Mouse (Mus musculus) embryonic facial prominence, embryonic 13.5 days (tissue): ENCODE data around the gene Lrig2. TPM values are rescaled to one million over a fixed set of nuclear protein-coding genes. Genes with fewer than 3 reads are reported as not detected.

ENCODE experiments used
- ATAC-seq: fragments of 200-750 bp; cut with Nextera tagmentation; 2 replicates; pipeline ENCODE4 v1.8.0; 2017; ENCODE audit warnings: low read depth; ENCODE audit not compliant: insufficient number of reproducible peaks, insufficient read depth, low FRiP score, low TSS enrichment
- H3K27ac ChIP-seq: fragments of 300-500 bp; sonication (generic); 2 replicates; pipeline ENCODE4 v1.5.1; 2015; ENCODE audit warnings: moderate library complexity, mild to moderate bottlenecking, inconsistent platforms
- H3K27me3 ChIP-seq: fragments of 300-500 bp; sonication (generic); 2 replicates; pipeline ENCODE4 v1.6.1; 2015; ENCODE audit warnings: mild to moderate bottlenecking, inconsistent platforms
- H3K36me3 ChIP-seq: fragments of 300-500 bp; sonication (generic); 2 replicates; pipeline ENCODE4 v1.6.1; 2015; ENCODE audit warnings: mild to moderate bottlenecking, inconsistent platforms
- H3K4me1 ChIP-seq: fragments of 300-500 bp; sonication (generic); 2 replicates; pipeline ENCODE4 v1.6.1; 2015; ENCODE audit warnings: inconsistent platforms
- H3K4me2 ChIP-seq: fragments of 300-500 bp; sonication (generic); 2 replicates; pipeline ENCODE4 v1.6.1; 2015; ENCODE audit warnings: moderate library complexity, mild to moderate bottlenecking, inconsistent platforms
- H3K4me3 ChIP-seq: fragments of 300-500 bp; sonication (generic); 2 replicates; pipeline ENCODE4 v1.5.1; 2015; ENCODE audit warnings: mild to moderate bottlenecking, inconsistent platforms
- H3K9ac ChIP-seq: fragments of 300-500 bp; sonication (generic); 2 replicates; pipeline ENCODE4 v1.6.1; 2015; ENCODE audit warnings: mild to moderate bottlenecking, inconsistent platforms
- H3K9me3 ChIP-seq: fragments of 300-500 bp; sonication (generic); 2 replicates; pipeline ENCODE4 v1.6.1; 2016; ENCODE audit warnings: inconsistent platforms
- WGBS: fragments of 180-500 bp; shearing (Covaris S2); methylation state at CpG from one replicate; pipeline ENCODE4 v1.1.7; 2015; ENCODE audit warnings: mixed read lengths; 5-methylcytosine and 5-hydroxymethylcytosine counted together
- polyA plus RNA-seq: library from polyadenylated mRNA; unstranded; fragments of >200 nt; fragmentation: Nextera tagmentation; extraction: Ambion mirVana; gene quantifications from 2 replicates; pipeline ENCODE4 v1.2.1, GENCODE M21; 2015

Gene Lrig2
- polyA plus RNA-seq, 1 experiment from 2014 or later = 21.1 TPM

GRCm38 (mm10) chr3:104500881-104501280 is 10.8 kb downstream of the Lrig2 start:
- 84% methylated on average over 2 of the region's 2 CpGs for WGBS
- H3K27ac ChIP-seq = no peak overlapping the region
- no peaks in the 10 kb centered on the region for H3K27me3 ChIP-seq
- no peaks in the 10 kb centered on the region for H3K9me3 ChIP-seq
- no peak for ATAC-seq
- no peak overlapping the region for H3K4me3 ChIP-seq
- no peak overlapping the region for H3K9ac ChIP-seq
- H3K4me2 ChIP-seq = no peak overlapping the region
- peaks cover 11% of the 10 kb centered on the region for H3K36me3 ChIP-seq
- no peaks in the 10 kb centered on the region for H3K4me1 ChIP-seq

GRCm38 (mm10) chr3:104496176-104496575 is 15.5 kb downstream of the Lrig2 start:
- Histone ChIP-seq H3K4me2 (no peak overlapping the region), H3K9ac (no peak overlapping the region), H3K9me3 (no peaks in the 10 kb centered on the region), H3K27ac (no peak overlapping the region), H3K36me3 (peaks cover 51% of the 10 kb centered on the region), H3K27me3 (no peaks in the 10 kb centered on the region), H3K4me1 (no peaks in the 10 kb centered on the region), H3K4me3 (no peak overlapping the region)
- ATAC-seq = no peak
- 88% methylated on average over 4 of the region's 4 CpGs for WGBS

- Histone ChIP-seq H3K4me3 (no peak overlapping the region), H3K9ac (no peak overlapping the region), H3K9me3 (no peaks in the 10 kb centered on the region), H3K27me3 (no peaks in the 10 kb centered on the region), H3K36me3 (peaks cover 46% of the 10 kb centered on the region), H3K4me2 (no peak overlapping the region), H3K27ac (no peak overlapping the region), H3K4me1 (no peaks in the 10 kb centered on the region)
- WGBS = 74% methylated on average over 1 of the region's 1 CpGs
- ATAC-seq = no peak
Observed at GRCm38 (mm10) chr3:104480946-104481719, 30.6 kb downstream of the Lrig2 start.

GRCm38 (mm10) chr3:104478056-104478455 is 33.7 kb downstream of the Lrig2 start:
- 95% methylated on average over 1 of the region's 1 CpGs for WGBS
- no peaks in the 10 kb centered on the region for H3K27me3 ChIP-seq
- no peak overlapping the region for H3K27ac ChIP-seq
- H3K36me3 ChIP-seq = peaks cover 46% of the 10 kb centered on the region
- no peak overlapping the region for H3K4me3 ChIP-seq
- H3K9me3 ChIP-seq = no peaks in the 10 kb centered on the region
- H3K4me1 ChIP-seq = no peaks in the 10 kb centered on the region
- no peak for ATAC-seq
- no peak overlapping the region for H3K9ac ChIP-seq
- H3K4me2 ChIP-seq = no peak overlapping the region

- Histone ChIP-seq H3K4me3 (no peak overlapping the region), H3K36me3 (peaks cover 38% of the 10 kb centered on the region), H3K9ac (no peak overlapping the region), H3K4me2 (no peak overlapping the region), H3K9me3 (no peaks in the 10 kb centered on the region), H3K4me1 (no peaks in the 10 kb centered on the region), H3K27ac (no peak overlapping the region), H3K27me3 (no peaks in the 10 kb centered on the region)
- ATAC-seq = no peak
- 72% methylated on average over 3 of the region's 3 CpGs for WGBS
Observed at GRCm38 (mm10) chr3:104469421-104469820, 42.3 kb downstream of the Lrig2 start.

- ATAC-seq = no peak
- H3K9ac ChIP-seq = no peak overlapping the region
- WGBS = 73% methylated on average over 2 of the region's 2 CpGs
- H3K9me3 ChIP-seq = no peaks in the 10 kb centered on the region
- H3K4me1 ChIP-seq = no peaks in the 10 kb centered on the region
- no peak overlapping the region for H3K4me2 ChIP-seq
- H3K36me3 ChIP-seq = peaks cover 89% of the 10 kb centered on the region
- no peaks in the 10 kb centered on the region for H3K27me3 ChIP-seq
- no peak overlapping the region for H3K4me3 ChIP-seq
- H3K27ac ChIP-seq = no peak overlapping the region
Observed at GRCm38 (mm10) chr3:104461226-104461625, 50.5 kb downstream of the Lrig2 start.

GRCm38 (mm10) chr3:104458588-104458987 is 53.1 kb downstream of the Lrig2 start:
- H3K36me3 ChIP-seq = peaks cover 85% of the 10 kb centered on the region
- no peaks in the 10 kb centered on the region for H3K4me1 ChIP-seq
- H3K4me2 ChIP-seq = no peak overlapping the region
- H3K9ac ChIP-seq = no peak overlapping the region
- no peak for ATAC-seq
- no peak overlapping the region for H3K4me3 ChIP-seq
- H3K9me3 ChIP-seq = no peaks in the 10 kb centered on the region
- H3K27ac ChIP-seq = no peak overlapping the region
- H3K27me3 ChIP-seq = no peaks in the 10 kb centered on the region
- 68% methylated on average over 1 of the region's 1 CpGs for WGBS

- Histone ChIP-seq H3K9me3 (no peaks in the 10 kb centered on the region), H3K4me1 (no peaks in the 10 kb centered on the region), H3K4me2 (no peak overlapping the region), H3K27ac (no peak overlapping the region), H3K36me3 (peaks cover 62% of the 10 kb centered on the region), H3K9ac (no peak overlapping the region), H3K4me3 (no peak overlapping the region), H3K27me3 (no peaks in the 10 kb centered on the region)
- 86% methylated on average over 10 of the region's 10 CpGs for WGBS
- no peak for ATAC-seq
Observed at GRCm38 (mm10) chr3:104455506-104456275, 56.0 kb downstream of the Lrig2 start.

- 0 out of 2 replicates have a peak, but pooled peaks cover 2% of the 10 kb centered on the region for H3K4me1 ChIP-seq
- H3K9me3 ChIP-seq = no peaks in the 10 kb centered on the region
- WGBS = 64% methylated on average over 2 of the region's 2 CpGs
- no peaks in the 10 kb centered on the region for H3K36me3 ChIP-seq
- H3K27me3 ChIP-seq = no peaks in the 10 kb centered on the region
- H3K9ac ChIP-seq = no peak overlapping the region
- no peak overlapping the region for H3K4me2 ChIP-seq
- H3K27ac ChIP-seq = no peak overlapping the region
- no peak overlapping the region for H3K4me3 ChIP-seq
- no peak for ATAC-seq
Observed at GRCm38 (mm10) chr3:104447240-104447639, 64.5 kb downstream of the Lrig2 start.

GRCm38 (mm10) chr3:104446689-104447088 is 65.0 kb downstream of the Lrig2 start:
- peaks cover 6% of the 10 kb centered on the region; the same call in 1 of the 2 replicates for H3K4me1 ChIP-seq
- H3K4me3 ChIP-seq = no peak overlapping the region
- no peak overlapping the region for H3K4me2 ChIP-seq
- H3K27me3 ChIP-seq = no peaks in the 10 kb centered on the region
- H3K36me3 ChIP-seq = no peaks in the 10 kb centered on the region
- no peak overlapping the region for H3K9ac ChIP-seq
- WGBS = 80% methylated on average over 6 of the region's 6 CpGs
- H3K9me3 ChIP-seq = no peaks in the 10 kb centered on the region
- H3K27ac ChIP-seq = no peak overlapping the region
- ATAC-seq = no peak

GRCm38 (mm10) chr3:104445576-104445975 is 66.1 kb downstream of the Lrig2 start:
- Histone ChIP-seq H3K4me3 (no peak overlapping the region), H3K9ac (no peak overlapping the region), H3K9me3 (no peaks in the 10 kb centered on the region), H3K4me1 (peaks cover 10% of the 10 kb centered on the region; the same call in 1 of the 2 replicates), H3K27me3 (no peaks in the 10 kb centered on the region), H3K36me3 (no peaks in the 10 kb centered on the region), H3K4me2 (no peak overlapping the region), H3K27ac (no peak overlapping the region)
- 50% methylated on average over 6 of the region's 6 CpGs for WGBS
- no peak for ATAC-seq

GRCm38 (mm10) chr3:104444946-104445460 is 66.7 kb downstream of the Lrig2 start:
- H3K9ac ChIP-seq = no peak overlapping the region
- H3K27me3 ChIP-seq = no peaks in the 10 kb centered on the region
- H3K36me3 ChIP-seq = no peaks in the 10 kb centered on the region
- no peak overlapping the region for H3K4me3 ChIP-seq
- H3K4me2 ChIP-seq = no peak overlapping the region
- H3K4me1 ChIP-seq = peaks cover 10% of the 10 kb centered on the region; the same call in 1 of the 2 replicates
- ATAC-seq = no peak
- 70% methylated on average over 3 of the region's 3 CpGs for WGBS
- no peaks in the 10 kb centered on the region for H3K9me3 ChIP-seq
- H3K27ac ChIP-seq = no peak overlapping the region
